Mouse (Mus musculus) limb, embryonic 14.5 days (tissue): ENCODE results near the gene Ebf1. TPM values are rescaled to one million over a fixed set of nuclear protein-coding genes. Genes with fewer than 3 reads are reported as not detected.

Experiments used
- ATAC-seq: fragments of 200-750 bp; cut with Nextera tagmentation; 2 replicates; pipeline ENCODE4 v1.8.0; 2017; ENCODE audit warnings: low read depth, moderate number of reproducible peaks, moderate TSS enrichment; ENCODE audit not compliant: low FRiP score
- DNase-seq: peaks from one replicate; pipeline ENCODE4 v3.0.0-alpha.2; 2015; ENCODE audit warnings: low spot score
- H3K27ac ChIP-seq: fragments of 300-500 bp; sonication (generic); replicated peaks from 2 replicates; pipeline ENCODE4 v1.5.1; 2014; ENCODE audit warnings: low read depth, mild to moderate bottlenecking, low read length, moderate library complexity, mixed read lengths
- H3K27me3 ChIP-seq: fragments of 300-500 bp; sonication (generic); 2 replicates; pipeline ENCODE4 v1.6.1; 2014; ENCODE audit warnings: low read length, mixed read lengths; ENCODE audit not compliant: control insufficient read depth, insufficient read depth
- H3K36me3 ChIP-seq: fragments of 300-500 bp; sonication (generic); 2 replicates; pipeline ENCODE4 v1.6.1; 2014; ENCODE audit warnings: mild to moderate bottlenecking, low read length, moderate library complexity, mixed read lengths; ENCODE audit not compliant: control insufficient read depth, insufficient read depth
- H3K4me1 ChIP-seq: fragments of 300-500 bp; sonication (generic); 2 replicates; pipeline ENCODE4 v1.6.1; 2014; ENCODE audit warnings: antibody characterized with exemption, low read length, mixed read lengths; ENCODE audit not compliant: control insufficient read depth, insufficient read depth
- H3K4me2 ChIP-seq: fragments of 300-500 bp; sonication (generic); replicated peaks from 2 replicates; pipeline ENCODE4 v1.6.1; 2014; ENCODE audit warnings: low read depth, mild to moderate bottlenecking, low read length, moderate library complexity; ENCODE audit not compliant: severe bottlenecking
- H3K4me3 ChIP-seq: fragments of 300-500 bp; sonication (generic); replicated peaks from 2 replicates; pipeline ENCODE4 v1.5.1; 2014; ENCODE audit warnings: low read length
- H3K9ac ChIP-seq: fragments of 300-500 bp; sonication (generic); 2 replicates; pipeline ENCODE4 v1.6.1; 2014; ENCODE audit warnings: mild to moderate bottlenecking, low read depth, low read length, moderate library complexity; ENCODE audit not compliant: severe bottlenecking
- H3K9me3 ChIP-seq: fragments of 300-500 bp; sonication (generic); 2 replicates; pipeline ENCODE4 v1.6.1; 2016; ENCODE audit warnings: low read length; ENCODE audit not compliant: control insufficient read depth
- POLR2A ChIP-seq: fragments of 200-500 bp; IDR thresholded peaks from 2 replicates; pipeline ENCODE4 v1.8.0; 2012; ENCODE audit warnings: inconsistent platforms, mild to moderate bottlenecking, moderate library complexity, borderline replicate concordance; ENCODE audit not compliant: insufficient read depth, insufficient read length; ENCODE audit errors: extremely low read depth
- WGBS: fragments of 180-500 bp; shearing (Covaris S2); extraction: QIAGEN DNeasy Blood & Tissue Kit; methylation state at CpG from one replicate; pipeline ENCODE4 v1.1.7; 2014; 5-methylcytosine and 5-hydroxymethylcytosine counted together
- polyA plus RNA-seq, 2 experiments: library from polyadenylated mRNA; depleted of rRNA in 1 of 2; stranded (reverse) in 1 of 2; unstranded in 1 of 2; fragments of >200 nt; fragmentation: Nextera tagmentation in 1 of 2; extraction: Ambion mirVana in 1 of 2; gene quantifications; 2 replicates each; pipeline versions ENCODE4 v1.2.1 to v1.2.3; 2012 to 2014

Ebf1 gene
- polyA plus RNA-seq, 2 experiments: 42.9 to 71.4 TPM

GRCm38 (mm10) chr11:44763992-44764835 lies 147.1 kb downstream of the Ebf1 start:
- 78% methylated on average over 7 of the region's 7 CpGs for WGBS
- Histone ChIP-seq H3K27me3 (no peaks in the 10 kb centered on the region), H3K4me3 (no peak overlapping the region), H3K27ac (no peak overlapping the region), H3K9me3 (no peaks in the 10 kb centered on the region), H3K4me2 (no peak overlapping the region), H3K36me3 (no peaks in the 10 kb centered on the region; the same call in 1 of the 2 replicates), H3K4me1 (peaks cover 3% of the 10 kb centered on the region; the same call in 1 of the 2 replicates), H3K9ac (no peak overlapping the region)
- TF ChIP-seq POLR2A: no peak
- ATAC-seq: no peak
- DNase-seq: no peak

- Histone ChIP-seq H3K27ac (no peak overlapping the region), H3K27me3 (no peaks in the 10 kb centered on the region), H3K36me3 (no peaks in the 10 kb centered on the region; the same call in 1 of the 2 replicates), H3K4me3 (no peak overlapping the region), H3K9me3 (no peaks in the 10 kb centered on the region), H3K9ac (no peak overlapping the region), H3K4me2 (no peak overlapping the region), H3K4me1 (peaks cover 3% of the 10 kb centered on the region; the same call in 1 of the 2 replicates)
- DNase-seq (no peak), ATAC-seq (no peak)
- 82% methylated on average over 11 of the region's 11 CpGs for WGBS
- no peak for TF ChIP-seq POLR2A
These were observed 147.9 kb downstream of the Ebf1 start for GRCm38 (mm10) chr11:44764988-44765387.

GRCm38 (mm10) chr11:44766246-44766645 lies 149.1 kb downstream of the Ebf1 start:
- H3K36me3 ChIP-seq: no peaks in the 10 kb centered on the region; the same call in 1 of the 2 replicates
- no peak overlapping the region for H3K9ac ChIP-seq
- ATAC-seq (no peak), DNase-seq (no peak)
- TF ChIP-seq POLR2A: no peak
- no peak overlapping the region for H3K4me3 ChIP-seq
- no peaks in the 10 kb centered on the region for H3K9me3 ChIP-seq
- WGBS: 22% methylated on average over 5 of the region's 5 CpGs
- no peaks in the 10 kb centered on the region for H3K27me3 ChIP-seq
- no peak overlapping the region for H3K27ac ChIP-seq
- H3K4me2 ChIP-seq: no peak overlapping the region
- peaks cover 3% of the 10 kb centered on the region; the same call in 1 of the 2 replicates for H3K4me1 ChIP-seq

- Histone ChIP-seq H3K27ac (no peak overlapping the region), H3K4me3 (no peak overlapping the region), H3K36me3 (no peaks in the 10 kb centered on the region; the same call in 1 of the 2 replicates), H3K4me2 (no peak overlapping the region), H3K27me3 (no peaks in the 10 kb centered on the region), H3K4me1 (no peaks in the 10 kb centered on the region), H3K9me3 (no peaks in the 10 kb centered on the region), H3K9ac (no peak overlapping the region)
- no peak for ATAC-seq
- no peak for DNase-seq
- TF ChIP-seq POLR2A: no peak
- WGBS: 6% methylated on average over 3 of the region's 3 CpGs
These were observed 150.2 kb downstream of the Ebf1 start for GRCm38 (mm10) chr11:44767322-44767721.

GRCm38 (mm10) chr11:44768346-44768745 lies 151.2 kb downstream of the Ebf1 start:
- H3K9me3 ChIP-seq: no peaks in the 10 kb centered on the region
- H3K4me3 ChIP-seq: no peak overlapping the region
- H3K27ac ChIP-seq: no peak overlapping the region
- H3K9ac ChIP-seq: no peak overlapping the region
- no peak for ATAC-seq
- H3K4me1 ChIP-seq: no peaks in the 10 kb centered on the region
- DNase-seq: no peak
- no peak overlapping the region for H3K4me2 ChIP-seq
- WGBS: 73% methylated on average over 5 of the region's 5 CpGs
- no peak for TF ChIP-seq POLR2A
- H3K27me3 ChIP-seq: no peaks in the 10 kb centered on the region
- no peaks in the 10 kb centered on the region; the same call in 1 of the 2 replicates for H3K36me3 ChIP-seq
